Comparison of ENCODE assay signal across 13 mouse cellular contexts in genomic region chr14:74831653-74832052, GRCm38 (mm10).
DNase-seq lines count a peak whose midpoint lies in the region; ATAC-seq lines count a peak whose summit lies in the region.
"Had no signal": no experiment of that assay in that cellular context is flagged by ENCODE, and none has a peak within 500 bp of the region (broad histone marks: within the 10 kb centered on the region; RNA-seq: fewer than 3 reads in every experiment).

No protein-coding gene starts in this region.

- no peaks in the 10 kb centered on the region for H3K27me3 ChIP-seq in heart, embryonic 12.5 days (replicated peaks)
- H3K27me3 ChIP-seq in kidney, embryonic 15.5 days, result no peaks in the 10 kb centered on the region
- no peaks in the 10 kb centered on the region for H3K27me3 ChIP-seq in neural tube, embryonic 13.5 days

- no peaks in the 10 kb centered on the region; the same call in 1 of the 2 replicates for H3K36me3 ChIP-seq in heart, embryonic 12.5 days
- H3K36me3 ChIP-seq in kidney, embryonic 15.5 days, result peaks cover 2% of the 10 kb centered on the region; the same call in 1 of the 2 replicates
- no peaks in the 10 kb centered on the region for H3K36me3 ChIP-seq in neural tube, embryonic 13.5 days

- H3K27ac ChIP-seq in heart, embryonic 12.5 days (ENCODE audit: poor library complexity, severe bottlenecking), result peak overlapping the region; percentile 69
- peak overlapping the region; percentile 54 for H3K27ac ChIP-seq in kidney, embryonic 15.5 days
- peak overlapping the region; percentile 28; the same call in 1 of the 2 replicates for H3K27ac ChIP-seq in neural tube, embryonic 13.5 days (replicated peaks)

- no peak overlapping the region for H3K4me3 ChIP-seq in heart, embryonic 12.5 days
- H3K4me3 ChIP-seq in kidney, embryonic 15.5 days (replicated peaks), result no peak overlapping the region
- no peak overlapping the region for H3K4me3 ChIP-seq in neural tube, embryonic 13.5 days

- WGBS in heart, embryonic 12.5 days, result 35% methylated on average over 5 of the region's 5 CpGs
- WGBS in kidney, embryonic 15.5 days, result 49% methylated on average over 5 of the region's 5 CpGs
- 77% methylated on average over 5 of the region's 5 CpGs for WGBS in neural tube, embryonic 13.5 days

- no peaks in the 10 kb centered on the region for H3K9me3 ChIP-seq in heart, embryonic 12.5 days (replicated peaks)
- H3K9me3 ChIP-seq in kidney, embryonic 15.5 days (replicated peaks), result no peaks in the 10 kb centered on the region
- H3K9me3 ChIP-seq in neural tube, embryonic 13.5 days, result no peaks in the 10 kb centered on the region

- ATAC-seq in heart, embryonic 12.5 days (ENCODE audit: insufficient number of reproducible peaks, low FRiP score), result no peak
- peak; percentile 59; the same call in 1 of the 2 replicates for ATAC-seq in kidney, embryonic 15.5 days (replicated peaks; ENCODE audit: low FRiP score)
- no peak for ATAC-seq in neural tube, embryonic 13.5 days (ENCODE audit: low read depth)

- DNase-seq in heart, postnatal 4 days, result no peak
- DNase-seq in kidney, postnatal 14 days, result no peak
- DNase-seq in neural tube, embryonic 10.5 days (ENCODE audit: extremely low spot score, low spot score), result no peak
- no peak for DNase-seq in adrenal gland, adult 8-10 months
- DNase-seq in spleen, postnatal 4 days (ENCODE audit: low spot score in 2 of 2), result no peak
- DNase-seq: cerebellum, postnatal 25 days; gastrocnemius, postnatal 14 days; kidney, adult 8-10 months; lung, postnatal 14 days; thymus, adult 2 months had no signal

- H3K4me1 ChIP-seq in heart, embryonic 12.5 days (replicated peaks), result peaks cover 45% of the 10 kb centered on the region
- H3K4me1 ChIP-seq in kidney, embryonic 15.5 days, result peaks cover 34% of the 10 kb centered on the region
- peaks cover 20% of the 10 kb centered on the region for H3K4me1 ChIP-seq in neural tube, embryonic 13.5 days (replicated peaks)

- no peak overlapping the region for H3K9ac ChIP-seq in heart, embryonic 12.5 days
- no peak overlapping the region for H3K9ac ChIP-seq in kidney, embryonic 15.5 days
- H3K9ac ChIP-seq in neural tube, embryonic 13.5 days, result no peak overlapping the region

- H3K4me2 ChIP-seq in heart, embryonic 12.5 days, result no peak overlapping the region
- no peak overlapping the region for H3K4me2 ChIP-seq in kidney, embryonic 15.5 days
- H3K4me2 ChIP-seq in neural tube, embryonic 13.5 days, result no peak overlapping the region
